Mouse (Mus musculus): Measurements from ENCODE around the gene Nsun6.

GRCm38 (mm10) chr2:14992531-14992930 is 62.3 kb downstream of the Nsun6 start:
- TF ChIP-seq CTCF (IDR thresholded peaks at IDR 0.05; ENCODE audit: low read depth) (no peak), EP300 (IDR thresholded peaks at IDR 0.05; ENCODE audit: low read depth) (no peak)
